Mouse (Mus musculus) liver, embryonic 16.5 days (tissue): ENCODE results near the gene Nlrc4. TPM values are rescaled to one million over a fixed set of nuclear protein-coding genes. Genes with fewer than 3 reads are reported as not detected.
"Not testable (repeated sequence)": the region's sequence is repeated elsewhere in the genome, so short reads cannot be mapped to it uniquely, and the experiment has no call there.

Experiments used
- ATAC-seq: fragments of 200-750 bp; cut with Nextera tagmentation; 2 replicates; pipeline ENCODE4 v1.8.0; 2017; ENCODE audit warnings: low read depth, mild to moderate bottlenecking, moderate number of reproducible peaks, moderate library complexity
- H3K27ac ChIP-seq: fragments of 300-500 bp; sonication (generic); 2 replicates; pipeline ENCODE4 v1.5.1; 2014; ENCODE audit warnings: mild to moderate bottlenecking, low read length
- H3K27me3 ChIP-seq: fragments of 300-500 bp; sonication (generic); 2 replicates; pipeline ENCODE4 v1.6.1; 2014; ENCODE audit warnings: low read depth, low read length, mixed read lengths; ENCODE audit not compliant: control insufficient read depth, insufficient read depth
- H3K36me3 ChIP-seq: fragments of 300-500 bp; sonication (generic); 2 replicates; pipeline ENCODE4 v1.6.1; 2014; ENCODE audit warnings: mild to moderate bottlenecking; ENCODE audit not compliant: control insufficient read depth, insufficient read depth
- H3K4me1 ChIP-seq: fragments of 300-500 bp; sonication (generic); 2 replicates; pipeline ENCODE4 v1.6.1; 2014; ENCODE audit warnings: low read depth, low read length, mixed read lengths; ENCODE audit not compliant: control insufficient read depth
- H3K4me2 ChIP-seq: fragments of 300-500 bp; sonication (generic); 2 replicates; pipeline ENCODE4 v1.6.1; 2014; ENCODE audit warnings: low read depth, low read length, mixed read lengths
- H3K4me3 ChIP-seq: fragments of 300-500 bp; sonication (generic); 2 replicates; pipeline ENCODE4 v1.5.1; 2014; ENCODE audit warnings: low read depth, mild to moderate bottlenecking, low read length
- H3K9ac ChIP-seq: fragments of 300-500 bp; sonication (generic); 2 replicates; pipeline ENCODE4 v1.6.1; 2014; ENCODE audit warnings: low read depth, low read length
- H3K9me3 ChIP-seq: fragments of 300-500 bp; sonication (generic); replicated peaks from 2 replicates; pipeline ENCODE4 v1.6.1; 2016; ENCODE audit warnings: low read length; ENCODE audit not compliant: control insufficient read depth
- WGBS: fragments of 180-500 bp; shearing (Covaris S2); extraction: QIAGEN DNeasy Blood & Tissue Kit; methylation state at CpG from one replicate; pipeline ENCODE4 v1.1.7; 2014; ENCODE audit not compliant: insufficient replicate concordance; 5-methylcytosine and 5-hydroxymethylcytosine counted together
- polyA plus RNA-seq: library from polyadenylated mRNA; unstranded; fragments of >200 nt; fragmentation: Nextera tagmentation; extraction: Ambion mirVana; gene quantifications from 2 replicates; pipeline ENCODE4 v1.2.1, GENCODE M21; 2015

The Nlrc4 gene
- polyA plus RNA-seq, 1 experiment from 2014 or later, result 0.44 TPM

- H3K27ac ChIP-seq, result no peak overlapping the region
- WGBS, result 65% methylated on average over 14 of the region's 14 CpGs
- H3K36me3 ChIP-seq, result no peaks in the 10 kb centered on the region
- no peaks in the 10 kb centered on the region for H3K27me3 ChIP-seq
- H3K9ac ChIP-seq, result no peak overlapping the region
- no peak for ATAC-seq
- H3K4me1 ChIP-seq, result no peaks in the 10 kb centered on the region
- no peak overlapping the region for H3K4me2 ChIP-seq
- H3K4me3 ChIP-seq, result no peak overlapping the region
- no peaks in the 10 kb centered on the region for H3K9me3 ChIP-seq
These were observed 21.6 kb upstream of the Nlrc4 start for GRCm38 (mm10) chr17:74480361-74481069.

DNA sequence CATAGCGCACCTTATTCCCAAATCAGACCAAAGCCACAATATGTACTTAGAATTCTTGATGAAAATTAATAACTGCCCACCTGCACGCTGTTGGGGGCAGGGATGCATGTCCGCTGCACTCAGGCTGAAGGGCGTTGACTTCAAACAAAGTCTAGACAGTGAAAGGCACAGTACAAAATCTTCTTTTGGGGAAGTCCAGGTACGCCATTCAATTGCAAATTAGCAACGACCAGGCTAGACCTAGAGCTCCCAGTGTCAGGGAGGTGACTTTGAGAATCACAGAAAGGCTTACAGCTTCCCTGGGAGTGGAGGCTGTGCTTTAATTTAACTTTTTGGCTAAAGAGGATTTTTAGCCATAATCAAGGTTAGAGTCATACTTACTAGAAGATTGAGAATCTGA is 11.2 kb upstream of the Nlrc4 start:
- not testable (repeated sequence) for H3K9me3 ChIP-seq, H3K27ac ChIP-seq, H3K9ac ChIP-seq, ATAC-seq, H3K36me3 ChIP-seq, H3K4me1 ChIP-seq, H3K4me3 ChIP-seq, H3K4me2 ChIP-seq, H3K27me3 ChIP-seq
- whole genome bisulfite sequencing, result 55% methylated on average over 6 of the region's 6 CpGs

- ATAC-seq, H3K36me3 ChIP-seq, H3K4me1 ChIP-seq, H3K27ac ChIP-seq, H3K9me3 ChIP-seq, H3K4me3 ChIP-seq, H3K27me3 ChIP-seq, H3K9ac ChIP-seq, H3K4me2 ChIP-seq: not testable (repeated sequence)
- WGBS, result 66% methylated on average over 2 of the region's 2 CpGs
These were observed 9.0 kb upstream of the Nlrc4 start for GRCm38 (mm10) chr17:74467981-74468380.

DNA sequence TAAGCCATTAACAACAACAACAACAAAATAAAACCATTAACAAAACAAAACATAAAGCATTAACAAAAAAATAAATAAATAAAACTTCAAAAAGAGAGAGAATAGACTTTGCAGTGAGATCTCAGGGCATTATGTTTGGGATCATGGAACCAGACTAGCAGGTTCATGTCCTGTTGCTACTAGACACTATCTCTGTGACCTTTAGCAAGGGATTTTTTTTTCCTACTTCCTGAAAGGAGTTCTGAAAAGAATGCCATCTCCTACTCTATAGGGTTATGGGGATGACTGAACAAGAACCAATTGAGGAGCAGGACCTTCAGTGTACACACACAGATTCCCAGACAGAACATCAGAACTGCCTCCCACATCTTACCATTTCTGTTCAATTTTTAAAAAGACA is 4.6 kb upstream of the Nlrc4 start:
- Histone ChIP-seq H3K4me1 (no peaks in the 10 kb centered on the region), H3K9ac (no peak overlapping the region), H3K9me3 (no peaks in the 10 kb centered on the region), H3K27me3 (no peaks in the 10 kb centered on the region), H3K27ac (no peak overlapping the region), H3K4me3 (no peak overlapping the region), H3K4me2 (no peak overlapping the region), H3K36me3 (no peaks in the 10 kb centered on the region)
- no peak for ATAC-seq

- Histone ChIP-seq H3K4me3 (no peak overlapping the region), H3K9me3 (no peaks in the 10 kb centered on the region), H3K27ac (no peak overlapping the region), H3K4me1 (no peaks in the 10 kb centered on the region), H3K36me3 (no peaks in the 10 kb centered on the region), H3K9ac (no peak overlapping the region), H3K4me2 (no peak overlapping the region), H3K27me3 (no peaks in the 10 kb centered on the region)
- WGBS, result 47% methylated on average over 10 of the region's 10 CpGs
- no peak for ATAC-seq
These were observed 817 bp downstream of the Nlrc4 start for GRCm38 (mm10) chr17:74457972-74458677.

GRCm38 (mm10) chr17:74456825-74457224 is 2.1 kb downstream of the Nlrc4 start:
- Histone ChIP-seq H3K9me3 (no peaks in the 10 kb centered on the region), H3K4me1 (no peaks in the 10 kb centered on the region), H3K9ac (no peak overlapping the region), H3K4me2 (no peak overlapping the region), H3K4me3 (no peak overlapping the region), H3K27ac (no peak overlapping the region), H3K36me3 (no peaks in the 10 kb centered on the region), H3K27me3 (no peaks in the 10 kb centered on the region)
- no peak for ATAC-seq
- 72% methylated on average over 5 of the region's 5 CpGs for WGBS

GRCm38 (mm10) chr17:74455426-74455825 is 3.5 kb downstream of the Nlrc4 start:
- H3K9ac ChIP-seq, result no peak overlapping the region
- H3K9me3 ChIP-seq, result no peaks in the 10 kb centered on the region
- H3K27me3 ChIP-seq, result no peaks in the 10 kb centered on the region
- no peak overlapping the region for H3K4me3 ChIP-seq
- ATAC-seq, result no peak
- 65% methylated on average over 4 of the region's 4 CpGs for WGBS
- no peaks in the 10 kb centered on the region for H3K4me1 ChIP-seq
- no peak overlapping the region for H3K4me2 ChIP-seq
- no peak overlapping the region for H3K27ac ChIP-seq
- no peaks in the 10 kb centered on the region for H3K36me3 ChIP-seq

DNA sequence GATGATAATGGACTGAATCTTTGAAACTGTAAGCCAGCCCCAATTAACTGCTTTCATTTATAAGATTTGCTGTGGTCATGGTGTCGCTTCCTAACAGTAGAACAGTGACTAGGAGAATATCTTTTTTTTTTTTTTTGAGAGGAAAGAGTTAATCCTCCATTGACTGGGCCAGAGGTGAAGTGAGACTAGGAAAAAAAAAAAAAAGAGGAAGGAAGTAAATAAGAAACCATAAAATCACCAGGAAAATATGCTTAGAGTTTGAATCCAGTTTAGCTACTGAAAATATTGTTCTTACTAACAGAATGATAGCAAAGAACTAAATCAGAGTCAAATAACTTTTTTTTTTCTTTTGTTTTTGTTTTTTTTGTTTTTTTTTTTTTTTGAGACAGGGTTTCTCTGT is 4.3 kb downstream of the Nlrc4 start:
- Histone ChIP-seq H3K4me3 (no peak overlapping the region), H3K36me3 (no peaks in the 10 kb centered on the region)

DNA sequence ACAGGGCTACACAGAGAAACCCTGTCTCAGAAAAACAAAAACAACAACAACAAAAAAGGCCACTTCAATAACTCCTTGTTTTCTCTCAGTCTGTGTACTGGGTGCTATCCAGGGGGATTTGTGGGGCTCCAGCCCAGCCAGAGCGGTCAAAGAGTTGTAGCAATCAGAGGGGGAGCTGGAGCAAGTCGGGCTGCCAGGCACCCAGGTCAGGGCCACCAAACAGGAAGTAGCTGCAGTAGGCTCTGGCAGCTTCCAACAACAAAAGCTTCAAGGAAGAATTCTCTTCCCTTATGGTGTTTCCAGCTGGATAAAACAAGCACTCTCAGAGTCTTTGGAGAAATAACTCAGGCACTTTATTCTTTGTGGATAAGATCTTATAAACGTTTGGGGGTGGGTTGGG is 5.0 kb downstream of the Nlrc4 start:
- Histone ChIP-seq H3K4me1 (no peaks in the 10 kb centered on the region), H3K9me3 (no peaks in the 10 kb centered on the region), H3K36me3 (no peaks in the 10 kb centered on the region), H3K9ac (no peak overlapping the region), H3K4me2 (no peak overlapping the region), H3K4me3 (no peak overlapping the region), H3K27ac (no peak overlapping the region), H3K27me3 (no peaks in the 10 kb centered on the region)
- WGBS, result 39% methylated on average over 3 of the region's 3 CpGs
- ATAC-seq, result no peak

More for the DNA sequence above, 4.3 kb downstream of the Nlrc4 start:
- H3K4me2 ChIP-seq, result no peak overlapping the region
- H3K27me3 ChIP-seq, result no peaks in the 10 kb centered on the region
- no peak overlapping the region for H3K9ac ChIP-seq
- H3K27ac ChIP-seq, result no peak overlapping the region
- H3K9me3 ChIP-seq, result no peaks in the 10 kb centered on the region
- H3K4me1 ChIP-seq, result no peaks in the 10 kb centered on the region
- WGBS, result 47% methylated on average over 1 of the region's 1 CpGs
- no peak for ATAC-seq
